Mouse (Mus musculus): ENCODE data around the gene Olfr1444. TPM values are rescaled to one million over a fixed set of nuclear protein-coding genes. Genes with fewer than 3 reads are reported as not detected.

The Olfr1444 gene
- polyA plus RNA-seq (2017; shearing (Covaris generic)), result under 1 TPM; 0.33 to 0.44 TPM

DNA sequence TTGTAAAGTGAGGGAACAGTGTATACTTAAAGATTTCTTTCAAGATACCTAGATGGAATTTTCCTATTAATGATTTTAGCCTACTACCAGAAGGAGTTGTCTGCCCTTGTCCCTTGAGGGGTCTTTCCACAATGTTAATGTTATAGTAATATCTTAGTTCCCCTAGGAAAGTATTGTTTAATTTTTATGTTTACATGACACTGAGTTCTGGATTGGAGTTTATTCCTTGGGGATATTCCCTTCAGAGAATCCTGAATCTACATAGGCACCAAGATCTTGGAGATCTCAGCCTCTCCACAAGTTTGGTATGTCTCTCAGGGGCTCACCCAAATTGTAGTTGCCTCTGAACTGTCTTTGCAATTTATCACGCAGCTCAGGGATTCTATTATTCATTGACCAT, at the start of gene Olfr1444:
Olfr1444 (plus strand) TSS at position 301 of the 400 bp plus-strand sequence.
- no peak for ATAC-seq

DNA sequence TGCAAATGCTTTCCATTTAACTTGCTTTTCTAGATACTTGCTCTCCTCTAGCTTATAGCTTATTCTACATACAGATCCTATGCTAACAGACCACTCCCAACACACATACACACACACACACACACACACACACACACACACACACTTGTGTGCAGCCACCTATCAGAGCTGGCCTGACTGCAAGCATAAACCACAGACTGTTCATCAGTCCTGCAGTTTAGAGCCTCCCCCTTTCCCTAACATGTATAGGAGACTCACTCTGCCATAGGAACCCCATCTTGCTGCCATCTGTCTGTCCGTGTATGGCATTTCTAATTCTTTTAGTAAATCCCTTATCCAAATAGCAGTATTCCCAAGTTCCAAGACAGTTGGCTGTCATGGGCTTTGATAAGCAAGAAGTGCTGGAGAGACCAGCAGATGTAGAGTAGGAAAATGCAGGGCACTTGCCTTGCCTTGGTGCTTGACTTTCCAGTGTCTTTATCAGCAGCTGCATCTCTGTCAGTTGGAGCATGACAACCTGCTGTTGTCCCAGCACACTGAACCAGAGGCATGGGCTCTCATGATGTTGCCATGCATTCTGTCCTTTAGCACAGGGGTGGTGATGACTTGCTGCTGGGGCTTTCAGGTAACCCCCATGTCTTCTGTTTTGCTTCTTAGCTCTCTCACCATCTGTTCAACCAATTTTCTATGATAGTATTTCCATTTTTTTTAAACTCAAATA, 44.3 kb upstream of the Olfr1444 start:
- ATAC-seq, result no peak

DNA sequence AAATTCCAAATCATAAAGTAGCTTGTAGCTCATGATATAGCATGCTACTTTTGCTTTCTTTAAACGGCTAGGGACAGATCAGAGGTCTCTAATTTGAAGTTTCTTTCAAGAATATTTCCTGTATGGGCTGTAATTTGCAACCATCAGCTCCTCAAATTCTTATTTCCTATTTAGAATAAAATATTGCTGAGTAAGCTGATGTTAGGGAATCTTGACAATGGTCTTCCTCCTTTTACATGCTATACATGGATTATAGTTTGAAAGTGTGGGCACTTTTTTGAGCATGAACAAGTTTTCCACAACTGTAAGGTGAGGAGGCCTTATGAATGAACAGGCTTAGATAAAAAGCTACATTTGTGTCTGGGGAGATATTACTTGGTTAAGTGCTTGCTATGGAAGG, 43.2 kb upstream of the Olfr1444 start:
- no peak for ATAC-seq

GRCm38 (mm10) chr19:12818507-12818906, 38.6 kb upstream of the Olfr1444 start:
- no peak for ATAC-seq

- ATAC-seq, result peak; percentile 70
These were observed 36.7 kb upstream of the Olfr1444 start for GRCm38 (mm10) chr19:12820383-12820782.

DNA sequence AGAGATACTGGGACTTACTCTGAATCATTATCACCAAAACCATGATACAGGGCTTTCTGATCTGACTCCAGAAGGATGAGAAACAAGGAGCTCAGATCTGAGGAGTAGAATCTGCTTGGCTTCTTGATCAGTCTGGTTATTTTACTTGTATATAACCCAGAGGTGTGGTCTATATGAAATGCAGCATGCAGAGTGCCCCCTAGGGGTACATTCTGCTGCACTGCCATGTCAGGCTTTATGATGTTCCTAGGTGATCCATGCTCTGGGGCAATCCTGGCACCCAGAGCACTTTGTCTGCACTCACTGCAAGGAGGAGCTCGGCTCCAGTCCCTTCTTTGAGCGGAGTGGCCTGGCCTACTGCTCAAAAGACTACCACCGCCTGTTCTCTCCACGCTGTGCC, 32.5 kb upstream of the Olfr1444 start:
- ATAC-seq, result no peak

- ATAC-seq, result no peak
These were observed 26.2 kb upstream of the Olfr1444 start for GRCm38 (mm10) chr19:12830823-12831430.

DNA sequence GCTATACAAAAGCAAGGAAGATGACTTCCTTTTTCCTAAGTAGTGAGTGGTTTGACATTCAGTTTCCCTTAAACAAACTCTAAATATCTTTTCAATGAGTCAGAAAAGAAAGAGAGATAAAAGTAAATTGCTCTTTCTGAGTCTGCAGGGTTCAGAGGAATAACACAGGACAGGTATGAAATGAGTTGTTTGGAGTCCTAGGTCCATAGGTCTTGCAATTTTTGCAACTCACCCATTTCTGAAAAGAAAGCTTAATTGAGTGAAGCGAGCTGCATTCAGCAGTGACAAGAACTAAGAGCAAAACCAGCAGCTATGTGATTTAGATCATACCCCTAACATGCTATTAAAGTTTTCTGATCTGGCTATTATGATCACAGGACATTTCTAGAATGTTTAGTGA, 25.5 kb upstream of the Olfr1444 start:
- no peak for ATAC-seq

DNA sequence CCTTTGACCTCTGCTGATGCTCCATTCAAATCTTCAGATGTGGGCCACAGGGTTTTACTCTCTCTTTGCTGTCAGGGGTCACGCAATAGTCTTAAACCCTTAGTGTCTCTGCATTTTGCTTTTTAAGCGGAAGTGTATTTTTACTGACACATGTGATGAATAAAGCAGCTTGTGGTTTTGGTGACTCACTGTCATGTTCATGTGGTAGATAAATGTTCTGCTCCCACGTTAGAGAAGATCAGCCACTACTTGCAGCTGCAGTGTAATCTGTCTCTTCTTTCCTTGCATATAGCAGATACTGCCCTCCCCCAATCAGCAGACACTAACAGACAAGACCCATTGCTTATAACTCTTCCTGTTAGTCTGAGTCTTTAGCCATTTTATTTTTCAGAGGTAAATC, 23.5 kb upstream of the Olfr1444 start:
- ATAC-seq, result peak; percentile 96

DNA sequence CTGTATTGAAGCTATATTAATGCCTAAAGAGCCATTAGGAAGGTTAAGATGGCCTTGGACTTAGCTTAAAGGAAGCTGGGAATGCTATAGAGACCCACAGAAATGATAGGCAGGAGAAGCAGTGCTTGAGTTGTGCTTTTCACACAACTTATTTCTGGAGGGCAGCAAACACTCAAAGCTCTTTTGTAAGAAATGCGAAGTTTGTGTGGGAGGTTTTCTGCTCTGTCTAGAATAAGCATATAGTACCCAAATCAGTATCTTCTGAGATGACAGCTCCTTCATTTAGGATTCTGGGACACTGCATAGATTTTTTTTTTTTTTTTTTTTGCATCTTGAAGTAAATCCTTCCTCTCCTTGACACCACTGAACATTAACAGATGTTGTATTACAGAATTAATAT, 18.6 kb upstream of the Olfr1444 start:
- no peak for ATAC-seq

DNA sequence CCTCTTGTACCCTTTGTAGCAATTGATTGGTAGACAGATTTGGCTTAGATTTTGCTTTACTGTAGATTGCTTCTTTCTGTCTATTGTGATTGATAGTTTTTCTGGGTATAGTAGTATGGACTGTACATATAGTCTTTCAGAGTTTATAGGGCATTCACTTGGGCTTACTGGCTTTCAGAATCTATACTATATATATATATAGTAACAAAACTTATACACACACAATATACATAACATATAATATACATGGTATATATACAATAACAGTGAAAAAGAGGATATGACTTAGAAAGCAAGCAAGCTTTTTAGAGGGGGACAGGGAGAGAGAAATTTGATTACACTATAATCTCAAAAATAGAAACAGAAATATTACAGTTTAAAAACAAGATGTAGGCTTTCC, 10.7 kb upstream of the Olfr1444 start, which contains the start of gene Gm5244:
Gm5244 (plus strand) TSS at position 301 of the 400 bp plus-strand sequence.
- no peak for ATAC-seq

DNA sequence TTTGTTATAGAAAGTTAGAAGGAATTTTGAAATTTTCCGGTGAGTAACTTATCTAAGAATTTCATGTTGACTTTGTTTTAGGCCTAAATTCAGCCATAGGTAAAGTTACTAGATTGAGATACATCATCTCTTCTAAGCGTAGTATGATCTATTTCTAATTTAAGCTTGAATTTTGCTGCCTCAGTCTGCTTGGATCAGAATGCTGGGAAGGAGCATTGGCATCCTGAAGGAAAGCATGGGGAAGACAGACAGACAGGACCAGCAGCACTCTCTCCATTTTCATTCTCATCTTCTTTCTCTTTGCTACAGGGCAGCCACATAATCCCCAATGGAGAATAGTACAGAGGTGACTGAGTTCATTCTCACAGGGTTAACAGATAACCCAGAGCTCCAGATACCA, 26.5 kb downstream of the Olfr1444 start, which contains the start of gene Olfr1445:
Olfr1445 (plus strand) TSS at position 301 of the 400 bp plus-strand sequence.
- ATAC-seq, result no peak

DNA sequence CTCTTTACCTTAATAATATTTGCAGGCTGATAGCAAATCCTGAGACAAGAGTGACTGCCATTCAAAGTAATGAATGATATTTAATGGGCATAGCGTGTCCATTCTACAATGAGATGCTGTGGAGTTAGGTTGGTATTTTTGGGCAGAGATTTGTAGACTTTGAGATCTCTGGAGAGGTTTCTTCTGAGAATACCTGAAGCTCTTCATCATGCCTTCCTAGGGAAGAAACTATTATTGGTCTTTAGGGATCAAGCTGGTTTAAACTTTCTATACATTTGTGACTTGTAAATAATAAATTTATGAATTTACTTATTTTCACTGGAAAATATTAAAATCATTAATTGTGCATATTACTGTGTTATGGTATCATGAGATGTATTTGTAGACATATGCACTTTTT, 36.3 kb downstream of the Olfr1444 start, which contains the start of gene Olfr1446:
Olfr1446 (minus strand) TSS at position 101 of the 400 bp plus-strand sequence.
- no peak for ATAC-seq

GRCm38 (mm10) chr19:12903643-12904042, 46.6 kb downstream of the Olfr1444 start, which contains the start of gene Olfr1447:
TSS of gene Olfr1447 (minus strand) at chr19:12903743.
- ATAC-seq, result no peak

Other genes with a start within 250 kb of the Olfr1444 start
- under 1 TPM in 1 of 2 experiments, not detected in 1; 0.19 TPM for gene Glyat, start 224.0 kb upstream of the Olfr1444 start, polyA plus RNA-seq (2017; shearing (Covaris generic))
- not detected for gene Olfr1442, start 186.8 kb upstream of the Olfr1444 start, polyA plus RNA-seq (2017; shearing (Covaris generic))
- not detected for gene Olfr1443, start 179.2 kb upstream of the Olfr1444 start, polyA plus RNA-seq (2017; shearing (Covaris generic))
- gene Keg1, start 161.5 kb upstream of the Olfr1444 start, polyA plus RNA-seq (2017; shearing (Covaris generic)), result not detected
- 1 to 10 TPM; 2.9 to 3.4 TPM for gene Cntf, start 91.7 kb upstream of the Olfr1444 start, polyA plus RNA-seq (2017; shearing (Covaris generic))
- 10 to 100 TPM; 21.2 to 22.9 TPM for gene Zfp91, start 61.2 kb upstream of the Olfr1444 start, polyA plus RNA-seq (2017; shearing (Covaris generic))
- 100 to 1,000 TPM; 220 to 255 TPM for gene Lpxn, start 61.1 kb upstream of the Olfr1444 start, polyA plus RNA-seq (2017; shearing (Covaris generic))
- gene Gm5244, start 10.6 kb upstream of the Olfr1444 start, polyA plus RNA-seq (2017; shearing (Covaris generic)), result 1 to 10 TPM in 1 of 2 experiments, not detected in 1; 1.0 TPM
- not detected for gene Olfr1445, start 26.6 kb downstream of the Olfr1444 start, polyA plus RNA-seq (2017; shearing (Covaris generic))
- not detected for gene Olfr1446, start 36.2 kb downstream of the Olfr1444 start, polyA plus RNA-seq (2017; shearing (Covaris generic))
- gene Olfr1447, start 46.5 kb downstream of the Olfr1444 start, polyA plus RNA-seq (2017; shearing (Covaris generic)), result not detected
- not detected for gene Olfr1448, start 67.1 kb downstream of the Olfr1444 start, polyA plus RNA-seq (2017; shearing (Covaris generic))
- gene Olfr1449, start 73.6 kb downstream of the Olfr1444 start, polyA plus RNA-seq (2017; shearing (Covaris generic)), result not detected
- gene Olfr1450, start 93.0 kb downstream of the Olfr1444 start, polyA plus RNA-seq (2017; shearing (Covaris generic)), result not detected
- gene Olfr1451, start 137.7 kb downstream of the Olfr1444 start, polyA plus RNA-seq (2017; shearing (Covaris generic)), result under 1 TPM in 1 of 2 experiments, not detected in 1; 0.44 TPM
- not detected for gene Olfr1453, start 171.0 kb downstream of the Olfr1444 start, polyA plus RNA-seq (2017; shearing (Covaris generic))
- gene Olfr1454, start 203.3 kb downstream of the Olfr1444 start, polyA plus RNA-seq (2017; shearing (Covaris generic)), result not detected
- not detected for gene Olfr1457, start 240.6 kb downstream of the Olfr1444 start, polyA plus RNA-seq (2017; shearing (Covaris generic))
- gene Olfr1458, start 249.5 kb downstream of the Olfr1444 start, polyA plus RNA-seq (2017; shearing (Covaris generic)), result not detected

Data from CD4-positive, CD25-positive, alpha-beta regulatory T cell, adult 4 months (primary cell).